ENCODE assay signal across 22 mouse cellular contexts in the genomic region with DNA sequence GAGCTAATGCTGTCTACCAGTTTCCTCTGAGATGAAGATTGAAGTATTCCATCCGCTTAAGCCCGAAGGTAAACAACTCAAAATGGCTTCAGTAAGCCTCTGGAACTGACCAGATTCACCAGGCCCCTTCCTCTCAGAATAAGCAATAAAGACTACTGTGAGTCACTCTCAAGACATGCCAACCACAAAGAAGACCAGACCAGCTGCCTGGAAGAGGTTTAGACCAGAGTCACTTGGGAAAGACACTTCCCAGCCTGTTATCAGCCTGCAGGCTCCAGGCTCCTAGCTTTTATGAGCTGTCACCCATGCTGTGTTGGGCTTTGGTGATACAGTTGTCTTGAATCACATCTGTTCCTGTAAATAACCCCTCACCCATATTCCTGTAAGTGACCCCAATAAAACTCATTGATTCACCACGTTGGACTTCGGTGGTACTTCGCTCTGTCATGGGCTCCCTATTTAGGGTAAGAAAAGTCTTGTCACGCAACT.
"Had no signal": no experiment of that assay in that cellular context is flagged by ENCODE, and none has a peak within 500 bp of the region (broad histone marks: within the 10 kb centered on the region; RNA-seq: fewer than 3 reads in every experiment).

No protein-coding gene starts in this region.

- DNase-seq: liver, postnatal 0 days; lung, adult 2 months; lung, postnatal 14 days; lung, postnatal 36 days; retina, postnatal 1 day; right cerebral cortex, adult 18-20 months; right cerebral cortex, postnatal 25 days; right cerebral cortex, postnatal 4 days; spleen, adult 18-20 months; thymus, adult 2 months; thymus, postnatal 36 days had no signal

- H3K36me3 ChIP-seq: lung, embryonic 15.5 days; midbrain, embryonic 10.5 days; midbrain, embryonic 13.5 days; midbrain, embryonic 15.5 days; neural tube, embryonic 13.5 days; neural tube, embryonic 15.5 days; stomach, embryonic 15.5 days had no signal

- H3K27me3 ChIP-seq: liver, embryonic 15.5 days; lung, embryonic 15.5 days; midbrain, embryonic 13.5 days; midbrain, embryonic 15.5 days; neural tube, embryonic 13.5 days; neural tube, embryonic 15.5 days; stomach, embryonic 15.5 days had no signal

- H3K27ac ChIP-seq: liver, embryonic 15.5 days; lung, embryonic 15.5 days; macrophage; midbrain, embryonic 10.5 days; midbrain, embryonic 13.5 days; midbrain, embryonic 15.5 days; neural tube, embryonic 13.5 days; neural tube, embryonic 15.5 days; stomach, embryonic 15.5 days; stomach, postnatal 0 days had no signal

- H3K4me3 ChIP-seq: liver, embryonic 15.5 days; lung, embryonic 15.5 days; midbrain, embryonic 10.5 days; midbrain, embryonic 13.5 days; midbrain, embryonic 15.5 days; neural tube, embryonic 13.5 days; neural tube, embryonic 15.5 days; stomach, embryonic 15.5 days had no signal

- ATAC-seq: liver, postnatal 0 days; lung, postnatal 0 days; midbrain, embryonic 13.5 days; midbrain, embryonic 15.5 days had no signal
